Mouse (Mus musculus) heart, embryonic 16.5 days (tissue): ENCODE measurements at regions not wholly inside any gene's neighbourhood (a gene's known extent, or its start where the extent isn't known, plus 50 kb on each side); places are given as distances from the start of the nearest gene placed in this dataset.
A peak's percentile ranks its signal among the peaks of the same experiment; 100 is the strongest.

Experiments
- ATAC-seq: fragments of 200-750 bp; cut with Nextera tagmentation; replicated peaks from 2 replicates; pipeline ENCODE4 v1.8.0; 2017; ENCODE audit warnings: moderate number of reproducible peaks; ENCODE audit not compliant: insufficient read depth, low FRiP score; ENCODE audit errors: extremely low read depth
- H3K27ac ChIP-seq: fragments of 300-500 bp; sonication (generic); 2 replicates; pipeline ENCODE4 v1.5.1; 2014; ENCODE audit warnings: mild to moderate bottlenecking, low read length, control low read depth, moderate library complexity
- H3K27me3 ChIP-seq: fragments of 300-500 bp; sonication (generic); 2 replicates; pipeline ENCODE4 v1.6.1; 2014; ENCODE audit warnings: low read length, mixed read lengths; ENCODE audit not compliant: control insufficient read depth, insufficient read depth
- H3K36me3 ChIP-seq: fragments of 300-500 bp; sonication (generic); 2 replicates; pipeline ENCODE4 v1.6.1; 2014; ENCODE audit not compliant: control insufficient read depth, insufficient read depth
- H3K4me1 ChIP-seq: fragments of 300-500 bp; sonication (generic); 2 replicates; pipeline ENCODE4 v1.6.1; 2014; ENCODE audit warnings: low read length, mixed read lengths; ENCODE audit not compliant: control insufficient read depth, insufficient read depth
- H3K4me2 ChIP-seq: fragments of 300-500 bp; sonication (generic); 2 replicates; pipeline ENCODE4 v1.6.1; 2014; ENCODE audit warnings: low read depth, mild to moderate bottlenecking, control low read depth, low read length
- H3K4me3 ChIP-seq: fragments of 300-500 bp; sonication (generic); 2 replicates; pipeline ENCODE4 v1.5.1; 2014; ENCODE audit warnings: mild to moderate bottlenecking, control low read depth, low read length
- H3K9ac ChIP-seq: fragments of 300-500 bp; sonication (generic); 2 replicates; pipeline ENCODE4 v1.6.1; 2014; ENCODE audit warnings: low read length, control low read depth
- H3K9me3 ChIP-seq: fragments of 300-500 bp; sonication (generic); replicated peaks from 2 replicates; pipeline ENCODE4 v1.6.1; 2016; ENCODE audit warnings: low read length; ENCODE audit not compliant: control insufficient read depth
- WGBS: fragments of 180-500 bp; shearing (Covaris S2); extraction: QIAGEN DNeasy Blood & Tissue Kit; methylation state at CpG from one replicate; pipeline ENCODE4 v1.1.7; 2014; 5-methylcytosine and 5-hydroxymethylcytosine counted together

GRCm38 (mm10) chr10:23004768-23005167, 184.8 kb upstream of the Tcf21 start:
- Histone ChIP-seq H3K4me1 (no peaks in the 10 kb centered on the region), H3K4me2 (no peak overlapping the region), H3K27me3 (no peaks in the 10 kb centered on the region), H3K4me3 (no peak overlapping the region), H3K9me3 (no peaks in the 10 kb centered on the region), H3K27ac (no peak overlapping the region), H3K9ac (no peak overlapping the region), H3K36me3 (no peaks in the 10 kb centered on the region)
- 81% methylated on average over 1 of the region's 1 CpGs for WGBS
- no peak for ATAC-seq

- Histone ChIP-seq H3K4me2 (no peak overlapping the region), H3K27ac (no peak overlapping the region), H3K27me3 (no peaks in the 10 kb centered on the region), H3K9ac (no peak overlapping the region), H3K4me3 (no peak overlapping the region), H3K36me3 (no peaks in the 10 kb centered on the region), H3K4me1 (no peaks in the 10 kb centered on the region), H3K9me3 (no peaks in the 10 kb centered on the region)
- no peak for ATAC-seq
Observed at GRCm38 (mm10) chr10:23003686-23004085, 183.7 kb upstream of the Tcf21 start.

- Histone ChIP-seq H3K9ac (no peak overlapping the region), H3K4me3 (no peak overlapping the region), H3K4me2 (no peak overlapping the region), H3K27me3 (no peaks in the 10 kb centered on the region), H3K27ac (no peak overlapping the region), H3K36me3 (no peaks in the 10 kb centered on the region), H3K4me1 (no peaks in the 10 kb centered on the region), H3K9me3 (no peaks in the 10 kb centered on the region; the same call in 1 of the 2 replicates)
- no peak for ATAC-seq
- 78% methylated on average over 2 of the region's 2 CpGs for WGBS
Observed at GRCm38 (mm10) chr10:22998561-22998960, 178.6 kb upstream of the Tcf21 start.

GRCm38 (mm10) chr10:22997571-22997970, 177.6 kb upstream of the Tcf21 start:
- 88% methylated on average over 5 of the region's 5 CpGs for WGBS
- Histone ChIP-seq H3K4me3 (no peak overlapping the region), H3K36me3 (no peaks in the 10 kb centered on the region)

GRCm38 (mm10) chr10:22993158-22993557, 173.2 kb upstream of the Tcf21 start:
- H3K4me1 ChIP-seq: no peaks in the 10 kb centered on the region
- H3K9me3 ChIP-seq: no peaks in the 10 kb centered on the region; the same call in 1 of the 2 replicates
- no peak for ATAC-seq
- no peak overlapping the region for H3K27ac ChIP-seq
- H3K27me3 ChIP-seq: no peaks in the 10 kb centered on the region
- WGBS: 82% methylated on average over 3 of the region's 3 CpGs
- H3K4me3 ChIP-seq: no peak overlapping the region
- H3K9ac ChIP-seq: no peak overlapping the region
- H3K4me2 ChIP-seq: no peak overlapping the region
- H3K36me3 ChIP-seq: no peaks in the 10 kb centered on the region

More at GRCm38 (mm10) chr10:22997571-22997970, 177.6 kb upstream of the Tcf21 start:
- Histone ChIP-seq H3K4me2 (no peak overlapping the region), H3K27me3 (no peaks in the 10 kb centered on the region), H3K4me1 (no peaks in the 10 kb centered on the region), H3K9ac (no peak overlapping the region), H3K9me3 (no peaks in the 10 kb centered on the region; the same call in 1 of the 2 replicates), H3K27ac (no peak overlapping the region)
- ATAC-seq: no peak

GRCm38 (mm10) chr10:22981798-22982197, 161.8 kb upstream of the Tcf21 start:
- peak; percentile 70 for ATAC-seq
- Histone ChIP-seq H3K9ac (no peak overlapping the region), H3K36me3 (no peaks in the 10 kb centered on the region), H3K9me3 (no peaks in the 10 kb centered on the region), H3K4me3 (no peak overlapping the region), H3K27ac (no peak overlapping the region), H3K4me2 (no peak overlapping the region), H3K4me1 (no peaks in the 10 kb centered on the region), H3K27me3 (no peaks in the 10 kb centered on the region)
- WGBS: 38% methylated on average over 6 of the region's 6 CpGs

- no peak for ATAC-seq
- Histone ChIP-seq H3K4me1 (no peaks in the 10 kb centered on the region), H3K9me3 (no peaks in the 10 kb centered on the region), H3K27ac (no peak overlapping the region), H3K4me2 (no peak overlapping the region), H3K4me3 (no peak overlapping the region), H3K27me3 (no peaks in the 10 kb centered on the region), H3K9ac (no peak overlapping the region), H3K36me3 (no peaks in the 10 kb centered on the region)
- 77% methylated on average over 7 of the region's 7 CpGs for WGBS
Observed at GRCm38 (mm10) chr10:22978442-22978841, 158.5 kb upstream of the Tcf21 start.

GRCm38 (mm10) chr10:22956956-22957355, 137.0 kb upstream of the Tcf21 start:
- H3K27ac ChIP-seq: no peak overlapping the region
- no peaks in the 10 kb centered on the region for H3K36me3 ChIP-seq
- WGBS: 80% methylated on average over 7 of the region's 7 CpGs
- no peaks in the 10 kb centered on the region for H3K9me3 ChIP-seq
- no peak overlapping the region for H3K4me2 ChIP-seq
- no peaks in the 10 kb centered on the region for H3K27me3 ChIP-seq
- no peaks in the 10 kb centered on the region for H3K4me1 ChIP-seq
- no peak for ATAC-seq
- no peak overlapping the region for H3K4me3 ChIP-seq
- H3K9ac ChIP-seq: no peak overlapping the region

GRCm38 (mm10) chr10:22953283-22953682, 133.3 kb upstream of the Tcf21 start:
- H3K4me3 ChIP-seq: no peak overlapping the region
- no peak overlapping the region for H3K9ac ChIP-seq
- no peaks in the 10 kb centered on the region for H3K4me1 ChIP-seq
- no peaks in the 10 kb centered on the region for H3K9me3 ChIP-seq
- H3K27ac ChIP-seq: no peak overlapping the region
- no peaks in the 10 kb centered on the region for H3K36me3 ChIP-seq
- no peak overlapping the region for H3K4me2 ChIP-seq
- no peaks in the 10 kb centered on the region for H3K27me3 ChIP-seq
- no peak for ATAC-seq
- WGBS: 57% methylated on average over 6 of the region's 6 CpGs

- no peaks in the 10 kb centered on the region for H3K9me3 ChIP-seq
- H3K4me2 ChIP-seq: no peak overlapping the region
- no peaks in the 10 kb centered on the region for H3K27me3 ChIP-seq
- H3K4me3 ChIP-seq: no peak overlapping the region
- no peak overlapping the region for H3K27ac ChIP-seq
- H3K4me1 ChIP-seq: no peaks in the 10 kb centered on the region
- no peak overlapping the region for H3K9ac ChIP-seq
- H3K36me3 ChIP-seq: no peaks in the 10 kb centered on the region
- WGBS: 95% methylated on average over 1 of the region's 1 CpGs
- ATAC-seq: no peak
Observed at GRCm38 (mm10) chr10:22944247-22944646, 124.3 kb upstream of the Tcf21 start.
